Mouse (Mus musculus): ENCODE results near the gene Olfr1450.

- TF ChIP-seq POLR2A (IDR thresholded peaks at IDR 0.05; ENCODE audit: low read depth, low read length) (no peak), CTCF (IDR thresholded peaks at IDR 0.05; ENCODE audit: extremely low read depth, insufficient read depth, insufficient read length, insufficient replicate concordance) (no peak)
These were observed at the start of gene Olfr1450 for GRCm38 (mm10) chr19:12949958-12950357.

All from spleen, adult 2 months (tissue).